Mouse (Mus musculus) lung, postnatal 14 days (tissue): ENCODE results near the gene Fam57a.
"Not testable (repeated sequence)": the region's sequence is repeated elsewhere in the genome, so short reads cannot be mapped to it uniquely, and the experiment has no call there.

ENCODE experiments used
- DNase-seq: peaks from one replicate; pipeline ENCODE4 v3.0.0; 2021

Fam57a gene

DNA sequence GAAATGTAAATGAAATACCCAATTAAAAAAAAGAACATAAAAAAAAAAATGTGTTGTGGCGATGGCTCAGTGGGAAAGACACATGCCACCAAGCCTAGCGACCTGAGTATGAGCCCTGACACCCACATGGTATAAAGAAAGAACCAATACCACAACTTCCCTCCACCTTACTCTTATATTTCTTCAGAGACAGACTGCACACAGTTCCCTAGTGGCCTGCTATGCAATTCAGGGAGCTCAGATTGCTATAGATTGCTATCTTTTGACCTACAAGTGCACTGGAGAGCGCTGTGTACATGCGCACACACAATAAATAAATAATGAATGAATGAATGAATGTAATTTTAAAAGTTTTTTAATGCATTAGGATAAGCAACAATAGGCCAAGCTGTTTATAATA is 4.3 kb downstream of the Fam57a start:
- no peak for DNase-seq

- DNase-seq: no peak
Measured at GRCm38 (mm10) chr11:76186908-76187307, 7.4 kb downstream of the Fam57a start.

DNA sequence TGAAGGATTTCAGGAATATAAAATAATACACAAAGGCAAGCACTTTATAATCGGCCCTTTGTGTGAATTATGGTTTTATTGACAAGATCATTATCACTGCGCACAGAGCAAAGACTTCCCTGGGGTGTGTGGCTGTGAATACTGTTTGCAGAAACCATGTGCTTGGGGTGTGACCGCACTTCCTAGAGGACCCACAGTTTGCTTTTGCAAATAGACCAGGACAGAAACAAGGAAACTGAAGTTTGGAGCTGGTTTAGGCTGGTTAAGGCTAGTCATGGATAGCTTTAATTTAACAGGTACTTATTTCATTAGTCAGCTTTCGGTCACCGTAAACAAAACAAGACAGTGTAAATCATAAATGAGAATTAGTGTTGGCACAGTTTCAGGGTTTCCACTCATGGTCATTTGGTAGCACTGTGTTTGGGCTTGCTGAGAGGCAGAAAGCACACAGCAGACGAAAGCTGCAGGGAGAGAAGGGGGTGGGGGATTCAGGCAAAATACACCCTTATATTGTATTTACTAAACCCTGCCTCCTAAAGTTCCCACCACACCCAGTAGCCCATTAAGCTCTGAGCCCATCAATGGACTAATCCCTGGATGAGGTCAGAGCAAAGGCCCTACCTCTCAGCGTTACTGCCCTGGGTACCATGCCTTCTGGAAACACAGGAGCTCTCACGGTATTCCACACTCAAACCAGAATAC is 17.0 kb downstream of the Fam57a start:
- DNase-seq: no peak

GRCm38 (mm10) chr11:76196977-76197469 is 17.6 kb downstream of the Fam57a start:
- DNase-seq: no peak

GRCm38 (mm10) chr11:76201761-76202674 is 22.5 kb downstream of the Fam57a start:
- DNase-seq: peak; percentile 89

DNA sequence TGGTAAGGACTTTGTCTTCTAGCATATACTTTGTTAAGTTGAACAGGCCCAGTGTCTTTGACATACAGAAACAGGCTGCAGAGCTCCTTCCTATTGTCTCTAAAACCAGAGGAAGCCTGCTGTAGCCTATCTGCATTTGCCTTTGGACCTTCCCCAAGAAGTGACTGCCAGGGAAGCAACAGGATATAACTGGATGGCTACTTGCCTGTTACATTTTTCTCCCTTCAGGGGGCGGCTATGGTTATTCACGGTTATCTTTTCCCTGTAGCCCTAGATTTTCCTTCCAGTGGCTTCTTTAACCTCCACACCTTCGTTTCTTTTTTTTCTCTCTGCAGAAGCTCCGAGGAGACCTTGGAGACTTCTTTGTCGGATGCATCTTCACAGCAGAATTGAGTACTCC is 27.3 kb downstream of the Fam57a start:
- DNase-seq: no peak

DNA sequence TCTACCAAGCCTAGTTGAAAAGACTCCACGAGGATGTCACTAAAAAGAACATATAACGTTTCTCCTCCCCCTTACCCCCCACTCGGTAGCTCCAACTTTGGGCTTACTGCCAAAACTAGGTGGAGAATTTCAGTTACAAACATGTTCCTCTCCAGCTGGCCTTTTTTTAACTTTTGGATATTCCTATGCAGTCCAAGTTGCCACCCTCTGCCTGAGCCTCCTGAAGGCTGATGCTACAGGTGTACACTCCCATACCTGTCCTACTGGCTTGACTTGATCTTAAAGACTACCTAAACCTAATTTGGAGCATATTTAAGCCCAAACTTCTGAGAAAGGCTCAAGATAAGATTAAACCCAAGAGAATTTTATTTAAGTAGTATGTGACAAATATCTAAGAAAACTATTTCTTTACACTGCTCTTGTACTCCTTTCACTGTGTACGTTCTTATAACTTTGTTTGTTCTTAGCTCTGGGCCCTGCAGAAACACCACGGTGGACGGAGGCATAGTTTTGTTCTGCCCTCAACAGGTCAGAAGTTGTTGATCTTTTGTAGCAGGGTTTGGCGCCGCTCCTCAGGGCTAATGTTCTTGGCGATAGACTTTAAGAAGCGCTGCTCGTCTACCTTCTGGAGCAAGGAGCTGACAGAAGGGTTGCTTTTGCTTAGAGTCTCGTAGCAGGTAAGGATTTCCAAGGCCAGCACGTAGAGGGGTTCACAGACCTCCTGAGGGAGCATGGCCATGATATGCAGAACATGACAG is 30.9 kb downstream of the Fam57a start:
- DNase-seq: peak; percentile 22

DNA sequence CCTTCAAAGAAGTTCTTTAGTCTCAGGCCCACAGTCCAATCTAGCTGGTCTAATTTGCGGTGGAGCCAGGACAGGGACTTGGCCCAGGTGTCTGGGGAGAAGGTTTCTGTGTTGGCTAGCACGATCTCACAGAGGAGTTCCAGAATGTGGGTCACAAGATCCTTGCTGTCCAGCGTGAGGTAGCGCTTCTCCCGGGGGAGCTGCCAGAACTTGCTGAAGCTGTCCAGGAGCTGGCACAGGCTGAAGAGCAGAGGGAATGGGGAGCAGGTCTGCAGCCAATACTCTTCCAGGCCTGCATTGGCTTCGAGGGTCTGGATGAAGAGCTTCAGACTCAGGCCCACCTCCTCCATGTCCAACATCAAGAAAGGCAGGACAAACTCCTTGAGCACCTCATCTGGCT is 32.1 kb downstream of the Fam57a start:
- DNase-seq: not testable (repeated sequence)

GRCm38 (mm10) chr11:76213841-76214240 is 34.4 kb downstream of the Fam57a start:
- no peak for DNase-seq

GRCm38 (mm10) chr11:76215011-76215410 is 35.5 kb downstream of the Fam57a start:
- no peak for DNase-seq

GRCm38 (mm10) chr11:76216049-76216540 is 36.6 kb downstream of the Fam57a start:
- no peak for DNase-seq

GRCm38 (mm10) chr11:76216681-76217389 is 37.4 kb downstream of the Fam57a start:
- peak; percentile 76 for DNase-seq

DNA sequence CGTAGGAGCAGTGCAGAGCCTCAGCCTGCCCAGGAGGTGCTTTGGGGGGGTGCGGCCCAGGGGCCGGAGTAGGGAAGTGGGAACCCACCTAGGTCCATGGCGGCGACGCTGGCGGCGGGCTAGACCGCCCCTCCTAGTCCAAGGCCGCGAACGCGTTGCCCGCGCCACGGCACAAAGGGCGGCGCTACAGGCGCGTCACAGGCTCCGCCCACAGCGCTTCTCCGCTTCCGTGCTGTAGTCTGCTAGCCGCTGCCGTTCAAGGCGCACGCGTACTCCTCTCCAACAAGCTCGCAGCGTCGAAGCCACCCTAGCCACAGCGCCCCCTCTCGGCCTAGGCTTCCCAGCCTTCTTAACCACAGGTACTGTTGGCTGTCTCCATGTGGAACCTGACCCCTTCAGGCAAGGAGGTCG is 37.9 kb downstream of the Fam57a start, which contains the start of the genes Dbil5 and Gemin4:
TSS of gene Dbil5 (plus strand) at position 219 of the 411 bp plus-strand sequence.
TSS of gene Gemin4 (minus strand) at position 275 of the 411 bp plus-strand sequence.
- DNase-seq: peak; percentile 99

- no peak for DNase-seq
Measured at GRCm38 (mm10) chr11:76224631-76225030, 45.2 kb downstream of the Fam57a start.

DNA sequence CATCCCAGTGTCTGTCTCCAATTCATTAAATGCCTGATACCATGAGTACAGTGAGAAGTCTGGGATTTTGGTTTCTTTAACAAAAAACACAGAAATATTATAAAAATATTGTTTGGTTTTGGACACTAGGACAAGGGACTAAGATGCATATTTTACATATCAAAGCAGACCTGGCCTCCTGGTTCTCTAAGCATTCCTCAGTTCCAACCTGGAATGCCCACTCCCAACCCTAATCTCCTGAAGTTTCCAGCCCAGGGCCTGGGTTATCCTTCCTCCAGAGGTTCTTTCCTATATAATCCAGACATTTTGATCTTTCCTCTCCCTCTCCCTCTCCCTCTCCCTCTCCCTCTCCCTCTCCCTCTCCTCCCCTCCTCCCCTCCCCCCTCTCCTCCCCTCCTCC is 45.6 kb downstream of the Fam57a start:
- no peak for DNase-seq

DNA sequence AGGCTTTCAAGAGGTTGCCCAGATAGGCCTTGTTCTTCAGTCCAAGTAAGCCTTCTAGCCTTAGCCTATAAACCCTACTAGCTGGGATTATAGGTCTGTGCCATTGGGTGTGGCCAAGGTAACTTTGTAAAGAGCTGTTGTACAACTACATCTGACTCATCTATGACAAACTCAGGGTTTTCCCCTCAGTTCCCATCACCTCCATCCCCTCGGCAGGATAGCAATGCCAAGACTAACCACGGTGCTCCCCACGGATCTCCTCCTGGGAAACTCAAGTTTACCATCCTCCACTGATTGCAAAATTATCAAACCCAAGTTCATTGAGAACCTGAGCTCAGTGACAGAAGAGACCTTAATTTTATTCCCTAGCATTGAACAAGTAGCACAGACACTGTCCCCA is 56.7 kb downstream of the Fam57a start:
- no peak for DNase-seq

GRCm38 (mm10) chr11:76239750-76240149 is 60.3 kb downstream of the Fam57a start:
- DNase-seq: no peak

DNA sequence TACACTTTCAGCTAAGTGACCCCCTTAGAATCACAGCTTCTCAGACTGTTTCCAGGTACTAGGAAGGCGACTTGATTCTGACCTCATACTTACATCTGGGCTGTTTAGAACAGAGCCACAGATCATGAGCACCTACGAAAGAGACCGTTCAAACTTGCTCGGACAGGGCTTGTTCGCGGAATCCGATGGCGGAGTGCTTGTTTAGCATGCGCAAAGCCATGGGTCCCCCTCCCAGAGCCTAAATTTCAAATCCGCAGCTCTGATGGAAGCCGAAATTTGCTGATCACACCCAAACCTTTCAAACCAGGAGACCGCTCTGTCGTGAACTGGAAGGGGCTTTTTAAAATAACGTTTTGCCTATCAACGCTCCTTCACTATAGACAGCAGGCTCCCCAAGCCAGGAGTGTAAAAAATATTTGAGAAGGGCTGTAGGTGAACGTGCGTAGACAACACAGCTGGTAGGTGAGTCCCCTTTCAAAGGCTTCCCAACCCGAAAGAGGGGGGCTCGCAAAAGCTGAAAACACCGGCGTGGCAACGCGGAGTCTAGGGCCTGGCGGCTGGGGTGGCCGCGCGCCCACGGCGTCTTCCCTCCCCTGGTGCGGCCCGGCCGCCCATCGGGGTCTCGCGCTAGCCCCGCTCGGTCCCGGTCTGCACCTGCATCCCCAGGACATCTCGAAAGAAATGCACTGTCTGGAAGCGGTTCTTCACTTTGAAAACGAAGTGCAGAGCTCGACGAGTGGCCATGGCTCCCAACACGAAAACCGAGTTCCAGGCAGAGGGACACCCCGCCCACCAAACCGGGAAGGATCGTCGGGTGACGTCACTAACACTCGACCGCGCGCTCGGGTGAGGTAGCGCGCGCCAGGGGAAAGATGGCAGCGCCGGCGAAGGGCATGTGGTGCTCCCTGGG is 63.7 kb downstream of the Fam57a start, which contains the start of the genes Mrm3 and Glod4:
TSS of gene Mrm3 (plus strand) at position 815 of the 910 bp plus-strand sequence.
TSS of gene Glod4 (minus strand) at position 825 of the 910 bp plus-strand sequence.
- peak; percentile 94 for DNase-seq

DNA sequence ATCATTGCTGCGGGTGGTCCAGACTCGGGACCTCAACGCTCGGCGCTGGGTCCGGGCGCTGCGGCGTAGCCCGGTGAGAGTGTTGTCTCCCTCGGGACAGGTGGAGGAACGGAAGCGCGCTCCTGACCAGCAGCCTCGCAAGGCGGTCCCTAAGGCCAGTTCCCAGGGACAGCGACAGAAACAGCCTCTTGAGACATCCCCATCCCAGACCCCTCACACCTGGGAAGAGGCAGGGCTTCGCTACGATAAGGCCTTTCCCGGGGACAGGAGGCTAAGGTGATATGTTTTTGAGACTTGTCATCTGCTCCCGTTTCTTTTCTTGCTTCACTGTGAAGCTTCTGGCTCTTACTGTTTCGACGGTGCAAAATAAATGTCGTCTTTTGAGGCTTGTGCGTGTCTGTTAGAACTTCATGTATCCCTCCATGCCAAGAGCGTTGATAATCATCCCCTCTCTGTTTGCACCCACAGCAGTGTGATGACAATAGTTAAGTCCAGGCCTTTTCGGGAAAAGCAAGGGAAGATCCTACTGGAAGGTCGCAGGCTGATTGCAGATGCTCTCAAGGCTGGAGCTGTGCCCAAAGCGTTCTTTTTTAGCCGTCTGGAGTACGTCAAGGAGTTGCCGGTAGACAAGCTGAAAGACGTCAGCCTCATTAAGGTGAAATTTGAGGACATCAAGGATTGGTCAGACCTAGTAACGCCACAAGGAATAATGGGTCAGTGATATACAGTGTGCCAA is 64.5 kb downstream of the Fam57a start:
- DNase-seq: no peak

DNA sequence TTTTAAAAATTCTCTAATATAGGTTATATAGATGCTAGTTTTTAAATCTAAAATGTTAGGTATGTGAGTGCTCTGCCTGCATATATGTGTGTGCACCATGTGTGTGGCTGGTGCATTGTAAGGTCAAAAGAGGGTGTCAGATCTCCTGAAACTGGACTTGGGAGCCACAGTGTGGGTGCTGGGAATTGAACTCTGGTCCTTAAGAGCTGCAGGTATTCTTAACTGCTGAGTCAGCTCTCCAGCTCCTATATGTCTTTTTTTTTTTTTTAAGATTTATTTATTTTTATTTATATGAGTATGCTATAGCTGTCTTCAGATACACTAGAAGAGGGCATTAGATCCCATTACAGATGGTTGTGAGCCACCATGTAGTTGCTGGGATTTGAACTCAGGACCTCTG is 67.0 kb downstream of the Fam57a start:
- no peak for DNase-seq
